18 mouse cellular contexts compared by ENCODE assay signal in genomic region chr13:108094681-108095080, GRCm38 (mm10).
"Had no signal": no experiment of that assay in that cellular context is flagged by ENCODE, and none has a peak within 500 bp of the region (broad histone marks: within the 10 kb centered on the region; RNA-seq: fewer than 3 reads in every experiment).

No protein-coding gene starts in this region.

- H3K27ac ChIP-seq: midbrain, embryonic 10.5 days; midbrain, embryonic 12.5 days; neural tube, embryonic 13.5 days; neural tube, embryonic 15.5 days had no signal

- H3K9me3 ChIP-seq: midbrain, embryonic 10.5 days; midbrain, embryonic 12.5 days; neural tube, embryonic 13.5 days; neural tube, embryonic 15.5 days had no signal

- ATAC-seq: midbrain, embryonic 16.5 days had no signal

- H3K4me2 ChIP-seq: lung, embryonic 14.5 days; midbrain, embryonic 12.5 days; neural tube, embryonic 13.5 days; neural tube, embryonic 15.5 days had no signal

- DNase-seq: lung, embryonic 14.5 days; lung, postnatal 10 days; lung, postnatal 4 days; midbrain, embryonic 14.5 days; retina, postnatal 1 day; right cerebral cortex, adult 18-20 months; right cerebral cortex, postnatal 25 days; right cerebral cortex, postnatal 4 days; spleen, adult 18-20 months; thymus, adult 2 months; thymus, postnatal 25 days; thymus, postnatal 4 days had no signal

- H3K27me3 ChIP-seq: midbrain, embryonic 12.5 days; neural tube, embryonic 13.5 days; neural tube, embryonic 15.5 days had no signal

- H3K9ac ChIP-seq: lung, embryonic 14.5 days; midbrain, embryonic 12.5 days; neural tube, embryonic 13.5 days; neural tube, embryonic 15.5 days had no signal

- H3K4me3 ChIP-seq: midbrain, embryonic 10.5 days; midbrain, embryonic 12.5 days; myocyte; neural tube, embryonic 13.5 days; neural tube, embryonic 15.5 days had no signal

- H3K4me1 ChIP-seq: midbrain, embryonic 10.5 days; midbrain, embryonic 12.5 days; neural tube, embryonic 13.5 days; neural tube, embryonic 15.5 days had no signal

- H3K36me3 ChIP-seq: midbrain, embryonic 12.5 days; neural tube, embryonic 13.5 days; neural tube, embryonic 15.5 days had no signal
